Mouse (Mus musculus) thymus, postnatal 14 days (tissue): ENCODE data around the gene Timmdc1.

Source experiments
- DNase-seq: peaks from one replicate; pipeline ENCODE4 v3.0.0; 2021

Timmdc1 gene

GRCm38 (mm10) chr16:38493890-38494289 is 28.6 kb downstream of the Timmdc1 start:
- no peak for DNase-seq

- no peak for DNase-seq
Measured at GRCm38 (mm10) chr16:38492551-38492950, 29.9 kb downstream of the Timmdc1 start.

GRCm38 (mm10) chr16:38483582-38484309 is 38.7 kb downstream of the Timmdc1 start:
- peak; percentile 17 for DNase-seq

GRCm38 (mm10) chr16:38482780-38483562 is 39.5 kb downstream of the Timmdc1 start:
- peak; percentile 50 for DNase-seq

GRCm38 (mm10) chr16:38481327-38481726 is 41.1 kb downstream of the Timmdc1 start:
- DNase-seq, result no peak

- DNase-seq, result no peak
Measured at GRCm38 (mm10) chr16:38478296-38478695, 44.2 kb downstream of the Timmdc1 start.

GRCm38 (mm10) chr16:38477241-38477608 is 45.2 kb downstream of the Timmdc1 start:
- DNase-seq, result peak; percentile 15

- DNase-seq, result peak; percentile 73
Measured at GRCm38 (mm10) chr16:38476312-38477240, 45.9 kb downstream of the Timmdc1 start.

- DNase-seq, result no peak
Measured at GRCm38 (mm10) chr16:38475681-38476311, 46.7 kb downstream of the Timmdc1 start.

- no peak for DNase-seq
Measured at GRCm38 (mm10) chr16:38474677-38475286, 47.7 kb downstream of the Timmdc1 start.

- DNase-seq, result no peak
Measured at GRCm38 (mm10) chr16:38473661-38474060, 48.8 kb downstream of the Timmdc1 start.

GRCm38 (mm10) chr16:38472507-38472873 is 50.0 kb downstream of the Timmdc1 start:
- no peak for DNase-seq

GRCm38 (mm10) chr16:38471697-38472506 is 50.6 kb downstream of the Timmdc1 start:
- DNase-seq, result no peak

GRCm38 (mm10) chr16:38469437-38469836 is 53.0 kb downstream of the Timmdc1 start:
- no peak for DNase-seq

GRCm38 (mm10) chr16:38468706-38469018 is 53.8 kb downstream of the Timmdc1 start:
- DNase-seq, result no peak

- no peak for DNase-seq
Measured at GRCm38 (mm10) chr16:38467917-38468705, 54.4 kb downstream of the Timmdc1 start.

- no peak for DNase-seq
Measured at GRCm38 (mm10) chr16:38467091-38467916, 55.2 kb downstream of the Timmdc1 start.

- DNase-seq, result no peak
Measured at GRCm38 (mm10) chr16:38466089-38466488, 56.4 kb downstream of the Timmdc1 start.

GRCm38 (mm10) chr16:38463305-38463704 is 59.2 kb downstream of the Timmdc1 start:
- DNase-seq, result no peak

- DNase-seq, result no peak
Measured at GRCm38 (mm10) chr16:38462161-38462560, 60.3 kb downstream of the Timmdc1 start.
